Mouse (Mus musculus): ENCODE measurements at regions not wholly inside any gene's neighbourhood (a gene's known extent, or its start where the extent isn't known, plus 50 kb on each side); places are given as distances from the start of the nearest gene placed in this dataset.
A peak's percentile ranks its signal among the peaks of the same experiment; 100 is the strongest.

GRCm38 (mm10) chr6:133170548-133170947 is 65.8 kb downstream of the Smim10l1 start:
- no peak for ATAC-seq
- Histone ChIP-seq H3K9ac (no peak overlapping the region), H3K9me3 (no peaks in the 10 kb centered on the region), H3K36me3 (no peaks in the 10 kb centered on the region), H3K27ac (no peak overlapping the region), H3K4me1 (replicated peaks) (no peaks in the 10 kb centered on the region), H3K4me2 (replicated peaks) (no peak overlapping the region), H3K27me3 (replicated peaks) (no peaks in the 10 kb centered on the region), H3K4me3 (replicated peaks) (no peak overlapping the region)
- 35% methylated on average over 1 of the region's 1 CpGs for WGBS

DNA sequence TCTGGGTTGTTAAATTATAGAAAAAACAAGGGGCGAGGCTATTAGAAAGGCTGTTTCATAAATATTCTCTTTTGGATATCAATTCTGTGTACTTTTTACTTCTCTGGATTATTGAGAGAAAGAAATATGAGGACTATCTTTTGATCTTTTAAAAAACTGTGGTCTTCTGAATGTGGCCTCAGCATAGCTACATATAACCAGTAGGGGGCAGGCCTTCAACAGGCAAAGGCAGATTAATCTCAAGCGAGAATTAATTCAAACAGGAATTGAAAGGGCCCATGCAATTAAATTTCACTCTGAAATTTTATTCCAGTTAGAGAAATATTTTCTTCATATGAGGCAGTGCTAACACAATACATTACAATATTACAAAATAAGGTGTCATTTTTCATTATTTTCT is 66.6 kb downstream of the Smim10l1 start:
- H3K27ac ChIP-seq: no peak overlapping the region
- no peaks in the 10 kb centered on the region for H3K9me3 ChIP-seq
- no peaks in the 10 kb centered on the region for H3K36me3 ChIP-seq
- H3K4me1 ChIP-seq (replicated peaks): no peaks in the 10 kb centered on the region
- 59% methylated on average over 2 of the region's 2 CpGs for WGBS
- no peaks in the 10 kb centered on the region for H3K27me3 ChIP-seq (replicated peaks)
- no peak for ATAC-seq
- no peak overlapping the region for H3K4me2 ChIP-seq (replicated peaks)
- H3K4me3 ChIP-seq (replicated peaks): no peak overlapping the region
- no peak overlapping the region for H3K9ac ChIP-seq

- Histone ChIP-seq H3K9me3 (no peaks in the 10 kb centered on the region), H3K4me3 (replicated peaks) (no peak overlapping the region), H3K9ac (no peak overlapping the region), H3K27ac (no peak overlapping the region), H3K27me3 (replicated peaks) (no peaks in the 10 kb centered on the region), H3K4me1 (replicated peaks) (no peaks in the 10 kb centered on the region), H3K4me2 (replicated peaks) (no peak overlapping the region), H3K36me3 (no peaks in the 10 kb centered on the region)
- peak; percentile 67; the same call in 1 of the 2 replicates for ATAC-seq
- WGBS: 6% methylated on average over 3 of the region's 3 CpGs
Measured at GRCm38 (mm10) chr6:133206173-133206572, 85.8 kb upstream of the 5530400C23Rik start.

All from intestine, embryonic 15.5 days (tissue).